Mouse (Mus musculus): ENCODE results near the gene A830005F24Rik. TPM values are rescaled to one million over a fixed set of nuclear protein-coding genes. Genes with fewer than 3 reads are reported as not detected.
"Not testable (repeated sequence)": the region's sequence is repeated elsewhere in the genome, so short reads cannot be mapped to it uniquely, and the experiment has no call there.

A830005F24Rik gene
- polyA plus RNA-seq, 1 experiment: not detected

DNA sequence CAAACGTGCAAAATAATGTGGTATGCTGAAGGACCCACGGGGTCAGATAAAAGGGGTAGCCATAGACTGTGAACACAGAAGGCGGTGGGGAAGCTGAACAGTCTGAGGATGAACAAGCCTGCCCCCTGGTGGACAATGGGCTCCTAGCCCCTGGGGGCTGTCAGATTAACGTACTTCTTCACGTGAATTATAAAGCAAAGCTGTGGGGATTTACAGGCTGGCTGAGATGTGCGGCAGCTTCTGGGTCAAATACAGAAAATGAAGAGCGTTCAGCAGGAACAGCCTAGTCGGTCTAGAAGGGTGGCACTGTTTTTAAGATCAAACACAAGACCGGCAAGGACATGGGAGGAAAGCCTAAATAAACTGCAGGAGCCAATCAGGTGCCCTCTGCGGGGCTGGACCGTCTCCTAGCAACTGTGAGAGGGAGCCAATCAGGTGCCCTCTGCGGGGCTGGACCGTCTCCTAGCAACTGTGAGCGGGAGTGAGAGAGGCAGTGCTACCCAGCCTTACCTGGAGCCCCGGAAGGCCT is 15.6 kb upstream of the A830005F24Rik start:
- no peak overlapping the region; the same call in 1 of the 2 replicates for H3K27ac ChIP-seq (ENCODE audit: control insufficient read depth, insufficient read depth, low read depth, low read length, poor library complexity)
- no peak overlapping the region for H3K4me3 ChIP-seq (replicated peaks; ENCODE audit: control insufficient read depth, low read depth, low read length)
- TF ChIP-seq CTCF (IDR thresholded peaks at IDR 0.05; ENCODE audit: control insufficient read depth, insufficient read depth, low read length) (peak; percentile 70), POLR2A (IDR thresholded peaks at IDR 0.05; ENCODE audit: borderline replicate concordance, control insufficient read depth, low read depth, low read length) (no peak)
- WGBS: 83% methylated on average over 15 of the region's 15 CpGs
- H3K4me1 ChIP-seq (ENCODE audit: control insufficient read depth, insufficient read depth, low read length): no peaks in the 10 kb centered on the region

DNA sequence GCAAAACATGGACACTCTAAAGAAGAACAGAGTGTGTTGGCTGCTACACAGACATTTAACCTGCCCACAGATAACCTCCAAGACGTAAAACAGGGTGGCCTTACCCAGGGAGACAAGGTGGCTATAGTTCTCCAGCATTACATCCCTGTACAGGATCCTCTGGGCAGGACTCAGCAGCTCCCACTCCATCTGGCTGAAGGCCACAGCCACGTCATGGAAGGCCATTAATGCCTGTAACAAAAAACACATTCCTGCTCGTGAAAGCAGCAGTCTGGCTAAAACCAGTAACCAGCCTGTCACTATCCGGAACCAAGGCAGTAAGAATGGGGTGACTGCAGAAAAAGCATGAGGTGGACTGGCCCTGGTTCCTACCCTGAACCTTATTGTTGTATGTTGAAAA is 14.7 kb upstream of the A830005F24Rik start:
- 83% methylated on average over 4 of the region's 4 CpGs for WGBS

DNA sequence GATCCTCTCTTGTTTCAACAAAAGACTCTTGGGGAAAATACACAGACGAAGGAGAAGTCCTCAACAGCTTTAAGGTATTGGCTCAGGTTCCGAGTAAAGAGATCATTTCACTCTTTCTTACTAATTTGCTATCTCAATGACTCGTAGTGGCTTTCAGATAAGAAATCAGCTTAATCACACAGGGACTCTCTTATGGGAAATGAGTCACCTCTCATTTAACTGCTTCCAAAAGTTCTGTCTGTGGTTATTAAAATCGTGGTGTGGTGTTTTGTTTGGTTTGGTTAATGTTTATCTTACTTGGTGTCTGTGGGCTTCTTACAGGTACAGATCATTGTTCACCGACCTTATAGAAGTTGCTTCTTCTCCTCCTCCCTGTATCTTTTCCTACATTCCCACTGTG is 10.9 kb upstream of the A830005F24Rik start:
- TF ChIP-seq POLR2A (IDR thresholded peaks at IDR 0.05; ENCODE audit: borderline replicate concordance, control insufficient read depth, low read depth, low read length) (no peak), CTCF (IDR thresholded peaks at IDR 0.05; ENCODE audit: control insufficient read depth, insufficient read depth, low read length) (no peak)
- Histone ChIP-seq H3K27ac (ENCODE audit: control insufficient read depth, insufficient read depth, low read depth, low read length, poor library complexity) (no peak overlapping the region), H3K4me3 (replicated peaks; ENCODE audit: control insufficient read depth, low read depth, low read length) (no peak overlapping the region), H3K4me1 (ENCODE audit: control insufficient read depth, insufficient read depth, low read length) (no peaks in the 10 kb centered on the region)
- WGBS: 69% methylated on average over 5 of the region's 5 CpGs

More for the DNA sequence above, 14.7 kb upstream of the A830005F24Rik start:
- TF ChIP-seq CTCF (IDR thresholded peaks at IDR 0.05; ENCODE audit: control insufficient read depth, insufficient read depth, low read length) (no peak), POLR2A (IDR thresholded peaks at IDR 0.05; ENCODE audit: borderline replicate concordance, control insufficient read depth, low read depth, low read length) (no peak)
- Histone ChIP-seq H3K4me1 (ENCODE audit: control insufficient read depth, insufficient read depth, low read length) (no peaks in the 10 kb centered on the region), H3K4me3 (replicated peaks; ENCODE audit: control insufficient read depth, low read depth, low read length) (no peak overlapping the region), H3K27ac (ENCODE audit: control insufficient read depth, insufficient read depth, low read depth, low read length, poor library complexity) (no peak overlapping the region)

DNA sequence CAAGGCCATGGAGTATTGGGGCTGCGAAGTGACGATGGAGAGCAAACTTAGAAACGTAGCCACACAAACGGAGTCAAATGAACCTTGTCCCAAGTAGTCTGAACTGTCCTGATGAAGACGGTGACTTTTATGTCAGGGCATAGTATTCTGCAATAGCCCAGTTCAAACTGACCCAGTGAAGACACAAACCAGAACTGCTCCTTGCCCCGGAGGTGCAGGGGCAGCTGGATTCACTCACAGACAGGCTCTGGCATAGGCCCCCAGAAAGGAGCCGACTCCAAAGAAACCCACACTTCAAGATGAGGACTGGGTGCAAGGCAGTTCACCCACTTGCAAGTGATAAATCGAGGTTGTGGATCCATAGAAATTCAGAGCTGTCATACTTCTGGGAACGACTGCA is 4.7 kb upstream of the A830005F24Rik start:
- no peak for TF ChIP-seq POLR2A (IDR thresholded peaks at IDR 0.05; ENCODE audit: borderline replicate concordance, control insufficient read depth, low read depth, low read length)
- TF ChIP-seq CTCF (IDR thresholded peaks at IDR 0.05; ENCODE audit: control insufficient read depth, insufficient read depth, low read length): no peak
- peaks cover 3% of the 10 kb centered on the region for H3K4me1 ChIP-seq (ENCODE audit: control insufficient read depth, insufficient read depth, low read length)
- H3K27ac ChIP-seq (ENCODE audit: control insufficient read depth, insufficient read depth, low read depth, low read length, poor library complexity): no peak overlapping the region
- no peak overlapping the region for H3K4me3 ChIP-seq (replicated peaks; ENCODE audit: control insufficient read depth, low read depth, low read length)
- WGBS: 83% methylated on average over 9 of the region's 9 CpGs

DNA sequence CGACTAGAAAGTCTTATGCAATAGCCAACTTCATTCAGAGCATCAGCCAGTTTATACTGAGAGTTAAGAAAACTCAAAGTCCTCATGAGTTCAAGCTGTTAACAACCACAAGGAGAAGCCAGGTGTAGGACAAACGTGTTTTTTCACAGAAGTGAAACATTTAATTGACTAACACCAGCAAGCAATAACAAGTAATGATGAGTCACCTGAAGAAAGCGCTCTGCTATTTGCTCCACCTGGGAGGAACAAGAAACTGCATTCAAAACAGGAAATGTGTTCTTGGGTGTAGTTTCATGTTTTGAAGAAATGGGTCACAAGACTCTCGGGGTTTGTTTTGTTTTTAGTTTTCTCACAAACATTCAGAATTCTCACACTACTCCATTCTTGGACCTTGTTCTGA is 2.5 kb downstream of the A830005F24Rik start:
- Histone ChIP-seq H3K4me3 (replicated peaks; ENCODE audit: control insufficient read depth, low read depth, low read length) (no peak overlapping the region), H3K27ac (ENCODE audit: control insufficient read depth, insufficient read depth, low read depth, low read length, poor library complexity) (no peak overlapping the region), H3K4me1 (ENCODE audit: control insufficient read depth, insufficient read depth, low read length) (peaks cover 3% of the 10 kb centered on the region)
- TF ChIP-seq POLR2A (IDR thresholded peaks at IDR 0.05; ENCODE audit: borderline replicate concordance, control insufficient read depth, low read depth, low read length): no peak
- TF ChIP-seq CTCF (IDR thresholded peaks at IDR 0.05; ENCODE audit: control insufficient read depth, insufficient read depth, low read length): no peak
- 60% methylated on average over 4 of the region's 4 CpGs for WGBS

DNA sequence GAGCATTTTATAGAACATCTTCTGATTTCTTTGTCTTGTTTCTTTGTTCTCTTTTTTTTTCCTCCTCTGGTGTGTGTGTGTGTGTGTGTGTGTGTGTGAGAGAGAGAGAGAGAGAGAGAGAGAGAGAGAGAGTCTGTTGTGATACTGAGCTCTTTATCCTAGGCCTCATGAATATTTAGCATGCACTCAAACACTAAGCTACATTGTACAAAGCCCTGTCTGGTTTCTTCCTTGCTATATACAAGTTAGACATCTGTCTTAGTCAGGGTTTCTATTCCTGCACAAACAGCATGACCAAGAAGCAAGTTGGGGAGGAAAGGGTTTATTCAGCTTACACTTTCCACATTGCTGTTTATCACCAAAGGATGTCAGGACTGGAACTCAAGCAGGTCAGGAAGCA is 5.8 kb downstream of the A830005F24Rik start:
- H3K4me1 ChIP-seq (ENCODE audit: control insufficient read depth, insufficient read depth, low read length); H3K27ac ChIP-seq (ENCODE audit: control insufficient read depth, insufficient read depth, low read depth, low read length, poor library complexity); H3K4me3 ChIP-seq (replicated peaks; ENCODE audit: control insufficient read depth, low read depth, low read length): not testable (repeated sequence)

DNA sequence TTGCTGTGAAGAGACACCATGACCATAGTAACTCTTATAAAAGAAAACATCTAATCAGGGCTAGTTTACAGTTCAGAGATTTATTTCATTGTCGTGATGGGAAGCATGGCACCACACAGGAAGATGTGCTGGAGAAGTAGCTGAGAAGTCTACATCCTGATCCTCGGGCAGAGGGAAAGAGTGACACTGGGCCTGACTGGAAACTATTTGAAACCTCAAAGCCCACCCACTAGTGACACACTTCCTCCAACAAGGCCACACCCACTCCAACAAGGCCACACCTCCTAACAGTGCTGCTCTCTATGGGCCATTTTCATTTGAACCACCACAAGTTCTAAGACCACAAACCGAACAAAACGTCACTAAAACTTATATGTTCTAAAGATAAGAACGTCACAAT is 12.4 kb downstream of the A830005F24Rik start:
- 55% methylated on average over 5 of the region's 5 CpGs for WGBS
- H3K27ac ChIP-seq (ENCODE audit: control insufficient read depth, insufficient read depth, low read depth, low read length, poor library complexity): no peak overlapping the region
- no peak overlapping the region for H3K4me3 ChIP-seq (replicated peaks; ENCODE audit: control insufficient read depth, low read depth, low read length)
- no peaks in the 10 kb centered on the region for H3K4me1 ChIP-seq (ENCODE audit: control insufficient read depth, insufficient read depth, low read length)
- no peak for TF ChIP-seq CTCF (IDR thresholded peaks at IDR 0.05; ENCODE audit: control insufficient read depth, insufficient read depth, low read length)
- no peak for TF ChIP-seq POLR2A (IDR thresholded peaks at IDR 0.05; ENCODE audit: borderline replicate concordance, control insufficient read depth, low read depth, low read length)

DNA sequence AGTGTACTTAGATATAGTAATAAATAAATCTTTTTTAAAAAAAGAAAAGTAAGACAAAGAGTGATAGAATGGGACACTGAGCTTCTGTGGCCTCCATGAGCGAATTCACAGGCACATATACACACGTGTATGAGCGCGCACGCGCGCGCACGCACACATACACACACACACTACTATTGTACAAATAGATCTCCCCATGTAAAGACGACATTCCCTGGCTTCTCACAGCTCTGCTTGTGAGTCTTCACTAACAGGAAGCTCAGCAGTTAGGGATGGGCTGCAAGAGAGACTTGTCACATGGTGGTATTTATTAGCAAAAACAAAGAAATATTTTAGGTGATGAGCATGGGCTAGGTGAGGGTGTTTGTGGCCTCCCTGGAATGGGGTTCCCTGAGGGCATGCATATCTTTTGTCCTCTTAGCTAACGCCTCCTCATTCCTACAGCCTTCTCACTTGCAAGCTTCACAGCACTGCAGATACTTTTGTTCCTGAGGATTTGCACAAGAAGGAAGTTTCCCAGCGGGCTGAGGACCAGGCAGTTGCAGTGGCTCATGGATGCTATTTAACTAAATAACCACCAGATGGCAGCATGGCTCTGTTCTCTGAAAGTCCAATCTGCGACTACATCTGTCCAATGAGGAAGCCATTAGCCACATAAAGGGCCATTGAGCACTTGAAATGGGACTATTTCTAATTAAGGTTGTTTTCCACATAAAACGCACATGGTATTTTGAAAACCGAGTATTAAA is 14.9 kb downstream of the A830005F24Rik start:
- 53% methylated on average over 15 of the region's 15 CpGs for WGBS

DNA sequence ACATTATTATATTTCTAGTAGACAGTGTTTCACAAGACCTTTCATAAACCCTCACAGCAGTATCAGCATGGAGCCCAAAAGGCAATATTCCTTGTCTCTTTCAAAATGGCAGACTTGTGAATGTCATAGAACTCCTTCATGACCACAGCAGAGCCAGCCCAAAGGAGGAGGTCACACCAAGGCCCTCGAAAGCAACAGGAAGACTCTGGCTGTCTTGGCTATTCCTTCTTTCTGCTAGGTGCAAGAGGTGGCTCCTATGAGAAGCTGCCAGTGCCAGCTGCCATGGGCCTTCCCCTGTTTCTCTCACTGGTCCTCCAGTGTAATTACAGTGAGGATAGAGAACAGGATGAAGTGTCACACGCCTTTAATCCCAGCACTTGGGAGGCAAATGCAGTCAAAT is 15.7 kb downstream of the A830005F24Rik start:
- WGBS: 67% methylated on average over 2 of the region's 2 CpGs
- H3K4me3 ChIP-seq (replicated peaks; ENCODE audit: control insufficient read depth, low read depth, low read length): no peak overlapping the region
- no peak overlapping the region for H3K27ac ChIP-seq (ENCODE audit: control insufficient read depth, insufficient read depth, low read depth, low read length, poor library complexity)
- no peaks in the 10 kb centered on the region for H3K4me1 ChIP-seq (ENCODE audit: control insufficient read depth, insufficient read depth, low read length)
- TF ChIP-seq POLR2A (IDR thresholded peaks at IDR 0.05; ENCODE audit: borderline replicate concordance, control insufficient read depth, low read depth, low read length) (no peak), CTCF (IDR thresholded peaks at IDR 0.05; ENCODE audit: control insufficient read depth, insufficient read depth, low read length) (no peak)

More for the DNA sequence above, 14.9 kb downstream of the A830005F24Rik start:
- H3K4me3 ChIP-seq (replicated peaks; ENCODE audit: control insufficient read depth, low read depth, low read length): no peak overlapping the region
- TF ChIP-seq CTCF (IDR thresholded peaks at IDR 0.05; ENCODE audit: control insufficient read depth, insufficient read depth, low read length) (peak; percentile 67), POLR2A (IDR thresholded peaks at IDR 0.05; ENCODE audit: borderline replicate concordance, control insufficient read depth, low read depth, low read length) (no peak)
- no peak overlapping the region for H3K27ac ChIP-seq (ENCODE audit: control insufficient read depth, insufficient read depth, low read depth, low read length, poor library complexity)
- H3K4me1 ChIP-seq (ENCODE audit: control insufficient read depth, insufficient read depth, low read length): no peaks in the 10 kb centered on the region

Data from bone marrow, adult 2 months (tissue).